In genomic region chr11:69599436-69599835, GRCm38 (mm10) we compare ENCODE assay signal across 9 mouse cellular contexts. TPM values are rescaled to one million over a fixed set of nuclear protein-coding genes. Genes with fewer than 3 reads are reported as not detected.
DNase-seq lines count a peak whose midpoint lies in the region; ATAC-seq and TF ChIP-seq lines count a peak whose summit lies in the region.
"Had no signal": no experiment of that assay in that cellular context is flagged by ENCODE, and none has a peak within 500 bp of the region (broad histone marks: within the 10 kb centered on the region; RNA-seq: fewer than 3 reads in every experiment).

No protein-coding gene starts in this region.

- peaks cover 17% of the 10 kb centered on the region for H3K27me3 ChIP-seq in forebrain, embryonic 12.5 days
- H3K27me3 ChIP-seq in forebrain, embryonic 16.5 days (replicated peaks; ENCODE audit: control insufficient read depth, insufficient read depth, low read length), result no peaks in the 10 kb centered on the region
- H3K27me3 ChIP-seq in megakaryocyte, embryonic 14.5 days (replicated peaks), result peaks cover 22% of the 10 kb centered on the region
- peaks cover 19% of the 10 kb centered on the region for H3K27me3 ChIP-seq in limb, embryonic 13.5 days
- H3K27me3 ChIP-seq in stomach, postnatal 0 days (ENCODE audit: control insufficient read depth, insufficient read depth, low read length), result no peaks in the 10 kb centered on the region

- no peak for TF ChIP-seq EP300 in stomach, postnatal 0 days (optimal IDR thresholded peaks at IDR 0.05)

- DNase-seq in stomach, postnatal 0 days (ENCODE audit: low spot score), result no peak
- no peak for DNase-seq in left cerebral cortex, adult 18-20 months (ENCODE audit: low spot score in 2 of 2)
- DNase-seq in frontal cortex, adult 2 months (ENCODE audit: extremely low spot score in 1 of 2, low spot score in 1 of 2), result no peak

- H3K4me2 ChIP-seq in forebrain, embryonic 12.5 days, result no peak overlapping the region
- no peak overlapping the region for H3K4me2 ChIP-seq in forebrain, embryonic 16.5 days (ENCODE audit: low read length)
- H3K4me2 ChIP-seq in limb, embryonic 13.5 days (replicated peaks), result peak overlapping the region; percentile 42
- peak overlapping the region; percentile 18; the same call in 1 of the 2 replicates for H3K4me2 ChIP-seq in stomach, postnatal 0 days (replicated peaks; ENCODE audit: low read depth)

- peak; percentile 17; the same call in 1 of the 2 replicates for TF ChIP-seq CTCF in stomach, postnatal 0 days (IDR thresholded peaks at IDR 0.05; ENCODE audit: low read depth)

- H3K9ac ChIP-seq in forebrain, embryonic 12.5 days, result peak overlapping the region; percentile 29; the same call in 1 of the 2 replicates
- H3K9ac ChIP-seq in forebrain, embryonic 16.5 days (replicated peaks; ENCODE audit: low read depth, low read length), result no peak overlapping the region
- H3K9ac ChIP-seq in limb, embryonic 13.5 days, result peak overlapping the region; percentile 27; the same call in 1 of the 2 replicates
- 0 out of 2 replicates have a peak overlapping the region, but pooled peaks have one; percentile 41 for H3K9ac ChIP-seq in stomach, postnatal 0 days (ENCODE audit: low read length)

- H3K4me3 ChIP-seq in forebrain, embryonic 12.5 days (replicated peaks), result no peak overlapping the region
- no peak overlapping the region for H3K4me3 ChIP-seq in forebrain, embryonic 16.5 days (replicated peaks; ENCODE audit: low read length)
- H3K4me3 ChIP-seq in megakaryocyte, embryonic 14.5 days (replicated peaks), result peak overlapping the region; percentile 33
- H3K4me3 ChIP-seq in limb, embryonic 13.5 days, result no peak overlapping the region
- H3K4me3 ChIP-seq in stomach, postnatal 0 days (ENCODE audit: low read depth, low read length), result no peak overlapping the region

- ATAC-seq in forebrain, embryonic 12.5 days (ENCODE audit: low FRiP score), result no peak
- no peak for ATAC-seq in forebrain, embryonic 16.5 days
- no peak for ATAC-seq in megakaryocyte, adult 5-6 weeks (ENCODE audit: poor library complexity, severe bottlenecking)
- ATAC-seq in limb, embryonic 13.5 days (ENCODE audit: low FRiP score, low read depth), result no peak
- ATAC-seq in stomach, postnatal 0 days (ENCODE audit: low FRiP score, low TSS enrichment), result no peak

- H3K36me3 ChIP-seq in forebrain, embryonic 12.5 days (replicated peaks), result no peaks in the 10 kb centered on the region; the same call in 1 of the 2 replicates
- peaks cover 3% of the 10 kb centered on the region; the same call in 1 of the 2 replicates for H3K36me3 ChIP-seq in forebrain, embryonic 16.5 days (ENCODE audit: control insufficient read depth, insufficient read depth)
- H3K36me3 ChIP-seq in megakaryocyte, embryonic 14.5 days (replicated peaks; ENCODE audit: low read length), result peaks cover 2% of the 10 kb centered on the region
- peaks cover 13% of the 10 kb centered on the region for H3K36me3 ChIP-seq in limb, embryonic 13.5 days
- no peaks in the 10 kb centered on the region for H3K36me3 ChIP-seq in stomach, postnatal 0 days (ENCODE audit: control insufficient read depth, insufficient read depth, low read length)

- H3K9me3 ChIP-seq in forebrain, embryonic 12.5 days, result no peaks in the 10 kb centered on the region
- H3K9me3 ChIP-seq in forebrain, embryonic 16.5 days (ENCODE audit: control insufficient read depth, low read length), result no peaks in the 10 kb centered on the region
- H3K9me3 ChIP-seq in megakaryocyte, embryonic 14.5 days, result no peaks in the 10 kb centered on the region
- no peaks in the 10 kb centered on the region for H3K9me3 ChIP-seq in limb, embryonic 13.5 days
- H3K9me3 ChIP-seq in stomach, postnatal 0 days (ENCODE audit: control insufficient read depth, low read length), result no peaks in the 10 kb centered on the region

- peaks cover 22% of the 10 kb centered on the region for H3K4me1 ChIP-seq in forebrain, embryonic 12.5 days
- peaks cover 17% of the 10 kb centered on the region for H3K4me1 ChIP-seq in forebrain, embryonic 16.5 days (replicated peaks; ENCODE audit: control insufficient read depth, insufficient read depth, low read length)
- peaks cover 54% of the 10 kb centered on the region for H3K4me1 ChIP-seq in megakaryocyte, embryonic 14.5 days
- H3K4me1 ChIP-seq in limb, embryonic 13.5 days, result peaks cover 25% of the 10 kb centered on the region
- peaks cover 2% of the 10 kb centered on the region; the same call in 1 of the 2 replicates for H3K4me1 ChIP-seq in stomach, postnatal 0 days (replicated peaks; ENCODE audit: control insufficient read depth, insufficient read depth)

- peak overlapping the region; percentile 53; the same call in 1 of the 2 replicates for H3K27ac ChIP-seq in forebrain, embryonic 12.5 days
- H3K27ac ChIP-seq in forebrain, embryonic 16.5 days (ENCODE audit: low read length), result no peak overlapping the region
- H3K27ac ChIP-seq in limb, embryonic 13.5 days, result peak overlapping the region; percentile 52; the same call in 1 of the 2 replicates
- peak overlapping the region; percentile 67; the same call in 1 of the 2 replicates for H3K27ac ChIP-seq in stomach, postnatal 0 days (replicated peaks)

- 9% methylated on average over 9 of the region's 9 CpGs for WGBS in forebrain, embryonic 12.5 days
- WGBS in forebrain, embryonic 16.5 days, result 11% methylated on average over 9 of the region's 9 CpGs
- whole genome bisulfite sequencing in limb, embryonic 13.5 days, result 7% methylated on average over 9 of the region's 9 CpGs
- WGBS in stomach, postnatal 0 days, result 19% methylated on average over 9 of the region's 9 CpGs

RNA-seq across cellular contexts. Expression of gene Atp1b2, which starts 6.3 kb away (rescaled TPM):
- 11.9 and 12.6 TPM in 2 replicates for polyA plus RNA-seq in forebrain, embryonic 12.5 days (2016; fragmentation: Nextera tagmentation; extraction: Ambion mirVana)
- 30.2 and 33.8 TPM in 2 replicates for polyA plus RNA-seq in forebrain, embryonic 16.5 days (2015; fragmentation: Nextera tagmentation; extraction: Ambion mirVana)
- 2.8 and 4.2 TPM in 2 replicates for polyA plus RNA-seq in megakaryocyte, embryonic 14.5 days (2012; ENCODE audit: insufficient read depth, low replicate concordance)
- 0.91 and 2.2 TPM in 2 replicates for total RNA-seq in megakaryocyte, adult 5-6 weeks (2015)
- 0.26 and 0.45 TPM in 2 replicates for total RNA-seq in megakaryocyte, adult 5-6 weeks (2017)
- polyA plus RNA-seq in limb, embryonic 13.5 days (2015; fragmentation: Nextera tagmentation; extraction: Ambion mirVana), result 5.7 and 6.0 TPM in 2 replicates
- polyA plus RNA-seq in stomach, postnatal 0 days (2015; fragmentation: Nextera tagmentation; extraction: Ambion mirVana), result 5.3 and 7.2 TPM in 2 replicates
- 100 to 1,000 TPM; 392 to 424 TPM for total RNA-seq in left cerebral cortex, adult 18-20 months (2021)
- polyA plus RNA-seq in frontal cortex, adult 2 months (2012; rRNA removed), result 324 and 357 TPM in 2 replicates

RNA-seq across cellular contexts. Expression of gene Shbg, which starts 18.3 kb away (rescaled TPM):
- not detected in 2 replicates for polyA plus RNA-seq in forebrain, embryonic 12.5 days (2016; fragmentation: Nextera tagmentation; extraction: Ambion mirVana)
- polyA plus RNA-seq in forebrain, embryonic 16.5 days (2015; fragmentation: Nextera tagmentation; extraction: Ambion mirVana), result not detected in 2 replicates
- not detected in 2 replicates for polyA plus RNA-seq in megakaryocyte, embryonic 14.5 days (2012; ENCODE audit: insufficient read depth, low replicate concordance)
- total RNA-seq in megakaryocyte, adult 5-6 weeks (2015), result not detected in 2 replicates
- total RNA-seq in megakaryocyte, adult 5-6 weeks (2017), result not detected in 2 replicates
- polyA plus RNA-seq in limb, embryonic 13.5 days (2015; fragmentation: Nextera tagmentation; extraction: Ambion mirVana), result 0.22 TPM in 1 of 2 replicates, not detected in the other
- not detected in 2 replicates for polyA plus RNA-seq in stomach, postnatal 0 days (2015; fragmentation: Nextera tagmentation; extraction: Ambion mirVana)
- total RNA-seq in left cerebral cortex, adult 18-20 months (2021), result not detected
- polyA plus RNA-seq in frontal cortex, adult 2 months (2012; rRNA removed), result 0.11 and 0.16 TPM in 2 replicates
- polyA plus RNA-seq: large intestine, adult 2 months had no signal

RNA-seq across cellular contexts. Expression of gene Trp53, which starts 19.3 kb away (rescaled TPM):
- 120 and 124 TPM in 2 replicates for polyA plus RNA-seq in forebrain, embryonic 12.5 days (2016; fragmentation: Nextera tagmentation; extraction: Ambion mirVana)
- polyA plus RNA-seq in forebrain, embryonic 16.5 days (2015; fragmentation: Nextera tagmentation; extraction: Ambion mirVana), result 103 and 109 TPM in 2 replicates
- polyA plus RNA-seq in megakaryocyte, embryonic 14.5 days (2012; ENCODE audit: insufficient read depth, low replicate concordance), result 53.2 and 68.6 TPM in 2 replicates
- total RNA-seq in megakaryocyte, adult 5-6 weeks (2015), result 59.2 and 64.7 TPM in 2 replicates
- 21.8 and 28.3 TPM in 2 replicates for total RNA-seq in megakaryocyte, adult 5-6 weeks (2017)
- polyA plus RNA-seq in limb, embryonic 13.5 days (2015; fragmentation: Nextera tagmentation; extraction: Ambion mirVana), result 158 and 161 TPM in 2 replicates
- 45.0 and 51.4 TPM in 2 replicates for polyA plus RNA-seq in stomach, postnatal 0 days (2015; fragmentation: Nextera tagmentation; extraction: Ambion mirVana)
- total RNA-seq in left cerebral cortex, adult 18-20 months (2021), result 10 to 100 TPM; 22.9 to 25.9 TPM
- 36.7 and 38.4 TPM in 2 replicates for polyA plus RNA-seq in frontal cortex, adult 2 months (2012; rRNA removed)

RNA-seq across cellular contexts. Expression of gene Wrap53, which starts 19.4 kb away (rescaled TPM):
- 33.0 and 36.0 TPM in 2 replicates for polyA plus RNA-seq in forebrain, embryonic 12.5 days (2016; fragmentation: Nextera tagmentation; extraction: Ambion mirVana)
- polyA plus RNA-seq in forebrain, embryonic 16.5 days (2015; fragmentation: Nextera tagmentation; extraction: Ambion mirVana), result 27.3 and 28.6 TPM in 2 replicates
- 19.7 and 50.2 TPM in 2 replicates for polyA plus RNA-seq in megakaryocyte, embryonic 14.5 days (2012; ENCODE audit: insufficient read depth, low replicate concordance)
- 11.8 and 12.2 TPM in 2 replicates for total RNA-seq in megakaryocyte, adult 5-6 weeks (2015)
- total RNA-seq in megakaryocyte, adult 5-6 weeks (2017), result 5.3 and 5.9 TPM in 2 replicates
- 28.3 and 31.0 TPM in 2 replicates for polyA plus RNA-seq in limb, embryonic 13.5 days (2015; fragmentation: Nextera tagmentation; extraction: Ambion mirVana)
- 8.7 and 9.0 TPM in 2 replicates for polyA plus RNA-seq in stomach, postnatal 0 days (2015; fragmentation: Nextera tagmentation; extraction: Ambion mirVana)
- 10 to 100 TPM in 1 of 2 experiments, 1 to 10 TPM in 1; 9.2 to 10.7 TPM for total RNA-seq in left cerebral cortex, adult 18-20 months (2021)
- 12.2 and 12.9 TPM in 2 replicates for polyA plus RNA-seq in frontal cortex, adult 2 months (2012; rRNA removed)

RNA-seq across cellular contexts. Expression of gene Sat2, which starts 22.4 kb away (rescaled TPM):
- polyA plus RNA-seq in forebrain, embryonic 12.5 days (2016; fragmentation: Nextera tagmentation; extraction: Ambion mirVana), result 15.8 and 21.5 TPM in 2 replicates
- 17.3 and 23.8 TPM in 2 replicates for polyA plus RNA-seq in forebrain, embryonic 16.5 days (2015; fragmentation: Nextera tagmentation; extraction: Ambion mirVana)
- polyA plus RNA-seq in megakaryocyte, embryonic 14.5 days (2012; ENCODE audit: insufficient read depth, low replicate concordance), result not detected in 2 replicates
- not detected in 2 replicates for total RNA-seq in megakaryocyte, adult 5-6 weeks (2015)
- not detected in 2 replicates for total RNA-seq in megakaryocyte, adult 5-6 weeks (2017)
- 24.1 and 28.0 TPM in 2 replicates for polyA plus RNA-seq in limb, embryonic 13.5 days (2015; fragmentation: Nextera tagmentation; extraction: Ambion mirVana)
- 14.4 and 15.5 TPM in 2 replicates for polyA plus RNA-seq in stomach, postnatal 0 days (2015; fragmentation: Nextera tagmentation; extraction: Ambion mirVana)
- 1 to 10 TPM; 8.5 to 9.5 TPM for total RNA-seq in left cerebral cortex, adult 18-20 months (2021)
- 20.3 and 26.3 TPM in 2 replicates for polyA plus RNA-seq in frontal cortex, adult 2 months (2012; rRNA removed)

Comparison
In these comparisons a context has a peak if more than half of its experiments do, and no peak if none do; other contexts are left out.
1. H3K4me2 ChIP-seq: peak in limb, embryonic 13.5 days (single experiment) and stomach, postnatal 0 days (single experiment); none in forebrain, embryonic 12.5 days (single experiment) and forebrain, embryonic 16.5 days (single experiment).